Mouse (Mus musculus) stomach, postnatal 0 days (tissue): ENCODE results near the gene Ppard. TPM values are rescaled to one million over a fixed set of nuclear protein-coding genes. Genes with fewer than 3 reads are reported as not detected.
"Not testable (repeated sequence)": the region's sequence is repeated elsewhere in the genome, so short reads cannot be mapped to it uniquely, and the experiment has no call there.

Experiments used
- ATAC-seq: fragments of 200-750 bp; cut with Nextera tagmentation; 2 replicates; pipeline ENCODE4 v1.8.0; 2017; ENCODE audit not compliant: low FRiP score, low TSS enrichment
- DNase-seq: peaks from one replicate; pipeline ENCODE4 v3.0.0-alpha.2; 2016; ENCODE audit warnings: low spot score
- H3K27ac ChIP-seq: fragments of 300-500 bp; sonication (generic); replicated peaks from 2 replicates; pipeline ENCODE4 v1.5.1; 2014; ENCODE audit warnings: mild to moderate bottlenecking, control low read depth
- H3K27me3 ChIP-seq: fragments of 300-500 bp; sonication (generic); 2 replicates; pipeline ENCODE4 v1.6.1; 2014; ENCODE audit warnings: low read length; ENCODE audit not compliant: control insufficient read depth, insufficient read depth
- H3K36me3 ChIP-seq: fragments of 300-500 bp; sonication (generic); 2 replicates; pipeline ENCODE4 v1.6.1; 2014; ENCODE audit warnings: low read length, mixed read lengths; ENCODE audit not compliant: control insufficient read depth, insufficient read depth
- H3K4me1 ChIP-seq: fragments of 300-500 bp; sonication (generic); replicated peaks from 2 replicates; pipeline ENCODE4 v1.6.1; 2014; ENCODE audit warnings: antibody characterized with exemption; ENCODE audit not compliant: control insufficient read depth, insufficient read depth
- H3K4me2 ChIP-seq: fragments of 300-500 bp; sonication (generic); replicated peaks from 2 replicates; pipeline ENCODE4 v1.6.1; 2014; ENCODE audit warnings: low read depth, mild to moderate bottlenecking, control low read depth, moderate library complexity
- H3K4me3 ChIP-seq: fragments of 300-500 bp; sonication (generic); 2 replicates; pipeline ENCODE4 v1.5.1; 2014; ENCODE audit warnings: low read depth, low read length, control low read depth
- H3K9ac ChIP-seq: fragments of 300-500 bp; sonication (generic); 2 replicates; pipeline ENCODE4 v1.6.1; 2014; ENCODE audit warnings: mild to moderate bottlenecking, low read length, control low read depth, mixed read lengths
- H3K9me3 ChIP-seq: fragments of 300-500 bp; sonication (generic); 2 replicates; pipeline ENCODE4 v1.6.1; 2016; ENCODE audit warnings: low read length; ENCODE audit not compliant: control insufficient read depth
- CTCF ChIP-seq: IDR thresholded peaks from 2 replicates; pipeline ENCODE4 v1.5.1; 2016; ENCODE audit warnings: antibody characterized with exemption, low read depth, mild to moderate bottlenecking, moderate library complexity
- EP300 ChIP-seq: optimal IDR thresholded peaks from 2 replicates; pipeline ENCODE3; 2016; ENCODE audit warnings: antibody characterized with exemption
- WGBS: fragments of 180-500 bp; shearing (Covaris S2); extraction: QIAGEN DNeasy Blood & Tissue Kit; methylation state at CpG from one replicate; pipeline ENCODE4 v1.1.7; 2014; 5-methylcytosine and 5-hydroxymethylcytosine counted together
- polyA plus RNA-seq: library from polyadenylated mRNA; unstranded; fragments of >200 nt; fragmentation: Nextera tagmentation; extraction: Ambion mirVana; gene quantifications from 2 replicates; pipeline ENCODE4 v1.2.1, GENCODE M21; 2015

The Ppard gene
- polyA plus RNA-seq, 1 experiment from 2014 or later, result 3.4 TPM

DNA sequence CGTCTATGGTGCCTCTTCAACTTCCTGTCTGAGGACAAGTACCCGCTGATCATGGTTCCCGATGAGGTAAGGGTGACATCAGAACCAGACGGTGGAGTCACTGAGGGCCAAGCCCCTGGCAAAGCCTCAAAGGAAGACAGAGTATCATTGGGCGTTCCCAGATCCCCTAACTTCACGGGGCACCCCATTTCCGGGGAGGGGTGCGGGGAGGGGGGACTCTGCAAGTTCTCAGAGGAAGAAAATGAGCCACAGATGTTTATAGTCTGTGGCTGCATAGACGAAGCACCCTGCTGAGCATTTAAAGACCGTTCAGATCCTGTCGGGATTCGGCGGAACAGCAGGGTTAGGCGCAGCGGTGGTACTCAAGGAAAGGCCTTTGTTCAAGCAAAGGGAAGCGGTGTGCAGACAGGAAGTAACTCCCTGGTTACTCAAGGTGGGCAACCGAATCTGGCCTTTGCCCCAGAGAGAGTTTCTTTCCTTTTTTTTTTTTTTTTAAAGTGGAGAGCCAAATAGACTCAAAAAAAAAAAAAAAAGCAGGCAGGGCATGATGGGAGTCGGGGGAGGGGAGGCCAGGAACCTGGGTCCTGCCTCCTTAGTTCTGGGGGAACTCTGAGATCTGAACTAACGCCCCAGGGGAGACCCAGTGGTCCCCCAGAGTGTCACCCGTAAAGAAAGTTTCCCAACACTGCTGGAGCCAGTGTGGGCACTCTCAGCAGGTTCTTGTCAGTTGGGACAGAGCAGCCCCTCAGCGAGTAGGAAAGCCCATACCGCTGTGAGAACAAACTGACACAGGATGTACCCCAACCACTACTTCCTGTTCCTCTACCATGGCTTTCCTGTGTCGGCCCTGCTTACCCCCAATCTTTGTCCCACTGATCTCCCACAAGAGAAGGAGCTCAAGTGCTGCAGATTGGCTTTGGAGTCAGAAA, 14.5 kb upstream of the Ppard start:
- ATAC-seq (peak; percentile 36; the same call in 1 of the 2 replicates), DNase-seq (no peak)
- WGBS, result 33% methylated on average over 23 of the region's 23 CpGs
- Histone ChIP-seq H3K4me3 (no peak overlapping the region), H3K27ac (0 out of 2 replicates have a peak overlapping the region, but pooled peaks have one; percentile 13), H3K36me3 (no peaks in the 10 kb centered on the region), H3K9me3 (no peaks in the 10 kb centered on the region), H3K27me3 (no peaks in the 10 kb centered on the region), H3K9ac (peak overlapping the region; percentile 14; the same call in 1 of the 2 replicates), H3K4me2 (peak overlapping the region; percentile 3; the same call in 1 of the 2 replicates), H3K4me1 (no peaks in the 10 kb centered on the region)
- TF ChIP-seq CTCF (no peak), EP300 (no peak)

DNA sequence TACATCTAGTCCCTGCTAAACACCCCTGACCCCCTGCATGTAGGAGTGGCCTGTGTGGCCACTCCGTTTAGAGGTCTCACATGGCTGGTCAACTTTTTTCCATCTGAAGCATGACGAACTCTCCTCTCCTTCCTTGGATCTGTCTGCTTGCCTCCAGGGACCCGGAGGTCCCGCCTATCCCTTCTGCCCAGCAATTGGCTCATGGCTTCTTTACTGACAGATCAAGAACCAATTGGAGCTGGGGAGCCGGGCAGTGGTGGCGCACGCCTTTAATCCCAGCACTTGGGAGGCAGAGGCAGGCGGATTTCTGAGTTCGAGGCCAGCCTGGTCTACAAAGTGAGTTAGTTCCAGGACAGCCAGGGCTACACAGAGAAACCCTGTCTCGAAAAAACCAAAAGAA, 10.0 kb upstream of the Ppard start:
- not testable (repeated sequence) for H3K9me3 ChIP-seq, H3K4me2 ChIP-seq, ATAC-seq, H3K36me3 ChIP-seq, H3K4me1 ChIP-seq, DNase-seq, H3K27me3 ChIP-seq, H3K27ac ChIP-seq, H3K9ac ChIP-seq, H3K4me3 ChIP-seq
- WGBS, result 92% methylated on average over 10 of the region's 10 CpGs

DNA sequence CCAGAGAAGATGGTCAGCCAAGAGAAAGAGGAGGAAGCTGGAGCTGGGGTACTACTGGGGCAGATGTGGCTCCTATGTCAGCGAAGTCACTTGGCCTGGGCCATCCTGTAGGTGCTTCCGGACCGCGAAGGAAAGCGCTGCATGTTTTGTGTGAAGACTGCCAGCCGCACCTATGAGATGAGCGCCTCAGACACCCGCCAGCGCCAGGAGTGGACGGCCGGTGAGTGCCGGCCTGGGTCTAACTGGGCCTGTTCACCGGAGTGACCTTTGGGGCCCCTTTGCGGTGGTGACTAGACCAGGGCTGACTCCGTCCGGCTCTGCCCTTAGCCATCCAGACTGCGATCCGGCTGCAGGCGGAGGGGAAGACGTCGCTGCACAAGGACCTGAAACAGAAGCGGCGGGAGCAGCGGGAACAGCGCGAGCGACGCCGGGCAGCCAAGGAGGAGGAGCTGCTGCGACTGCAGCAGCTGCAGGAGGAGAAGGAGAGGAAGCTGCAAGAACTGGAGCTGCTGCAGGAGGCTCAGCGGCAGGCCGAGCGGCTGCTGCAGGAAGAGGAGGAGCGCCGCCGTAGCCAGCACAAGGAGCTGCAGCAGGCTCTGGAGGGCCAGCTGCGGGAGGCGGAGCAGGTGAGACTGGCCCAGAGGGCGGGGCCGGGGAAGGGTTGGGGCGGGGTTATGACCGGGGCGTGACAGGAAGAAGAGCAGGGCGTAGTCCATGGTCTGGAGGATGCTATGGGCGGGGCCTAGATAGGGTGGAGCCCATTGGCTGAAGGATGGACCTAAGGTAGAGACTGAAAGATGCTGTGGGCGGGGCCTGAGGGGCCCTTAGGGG, 8.7 kb upstream of the Ppard start:
- Histone ChIP-seq H3K4me3 (peak overlapping the region; percentile 48), H3K4me2 (peak overlapping the region; percentile 87), H3K27me3 (no peaks in the 10 kb centered on the region), H3K4me1 (no peaks in the 10 kb centered on the region), H3K9ac (peak overlapping the region; percentile 67), H3K9me3 (no peaks in the 10 kb centered on the region), H3K27ac (peak overlapping the region; percentile 88), H3K36me3 (peaks cover 4% of the 10 kb centered on the region; the same call in 1 of the 2 replicates)
- ATAC-seq, result peak; percentile 91
- peak; percentile 97 for DNase-seq
- TF ChIP-seq CTCF, result peak; percentile 51
- TF ChIP-seq EP300, result no peak
- 1% methylated on average over 43 of the region's 46 CpGs for WGBS

DNA sequence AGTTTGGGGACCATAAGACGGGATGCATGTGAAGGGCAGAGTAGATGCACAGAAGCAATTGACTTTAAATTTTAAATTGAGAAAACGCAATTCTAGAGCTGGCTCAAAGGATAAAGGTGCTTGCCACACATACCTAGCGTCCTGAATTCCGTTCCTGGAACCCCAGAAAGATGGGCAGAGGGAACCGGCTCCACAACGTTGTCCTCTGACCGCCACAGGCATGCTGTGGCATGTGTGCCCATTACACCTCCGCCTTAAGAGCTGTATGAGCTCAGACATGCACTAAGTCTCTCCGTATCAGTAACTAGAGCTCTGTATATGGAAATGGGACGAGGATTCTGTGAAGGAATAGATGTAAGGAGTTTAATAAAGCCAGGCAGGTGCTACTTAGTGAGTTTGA, 7.9 kb upstream of the Ppard start:
- Histone ChIP-seq H3K4me3 (no peak overlapping the region), H3K9ac (no peak overlapping the region), H3K9me3 (no peaks in the 10 kb centered on the region), H3K4me1 (no peaks in the 10 kb centered on the region), H3K27ac (peak overlapping the region; percentile 88), H3K27me3 (no peaks in the 10 kb centered on the region), H3K36me3 (peaks cover 4% of the 10 kb centered on the region; the same call in 1 of the 2 replicates), H3K4me2 (no peak overlapping the region)
- ATAC-seq (no peak), DNase-seq (no peak)
- TF ChIP-seq EP300 (no peak), CTCF (no peak)
- WGBS, result 75% methylated on average over 10 of the region's 10 CpGs

DNA sequence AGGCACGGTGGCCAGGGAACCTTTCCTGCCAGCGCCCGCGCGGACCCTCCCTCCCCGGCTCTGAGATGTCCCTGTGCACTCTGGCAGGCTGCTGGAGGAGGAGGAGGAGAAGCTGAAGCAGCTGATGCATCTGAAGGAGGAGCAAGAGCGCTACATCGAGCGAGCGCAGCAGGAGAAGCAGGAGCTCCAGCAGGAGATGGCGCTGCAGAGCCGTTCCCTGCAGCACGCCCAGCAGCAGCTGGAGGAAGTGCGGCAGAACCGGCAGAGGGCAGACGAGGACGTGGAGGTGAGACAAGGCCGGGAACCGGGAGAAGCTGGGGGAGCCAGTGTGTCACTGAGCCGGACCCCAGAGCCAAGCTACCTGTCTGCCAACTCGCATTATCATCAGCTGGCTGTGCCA, 6.5 kb upstream of the Ppard start:
- no peaks in the 10 kb centered on the region for H3K4me1 ChIP-seq
- DNase-seq, result peak; percentile 96
- peak; percentile 70 for ATAC-seq
- 0 out of 2 replicates have a peak overlapping the region, but pooled peaks have one; percentile 20 for H3K27ac ChIP-seq
- H3K27me3 ChIP-seq, result no peaks in the 10 kb centered on the region
- no peak overlapping the region for H3K4me3 ChIP-seq
- H3K9me3 ChIP-seq, result no peaks in the 10 kb centered on the region
- peak overlapping the region; percentile 46 for H3K4me2 ChIP-seq
- 1% methylated on average over 21 of the region's 21 CpGs for WGBS
- H3K9ac ChIP-seq, result peak overlapping the region; percentile 35; the same call in 1 of the 2 replicates
- peaks cover 4% of the 10 kb centered on the region; the same call in 1 of the 2 replicates for H3K36me3 ChIP-seq
- TF ChIP-seq EP300, result no peak
- TF ChIP-seq CTCF, result peak; percentile 100
